18 mouse cellular contexts compared by ENCODE assay signal in the genomic region with DNA sequence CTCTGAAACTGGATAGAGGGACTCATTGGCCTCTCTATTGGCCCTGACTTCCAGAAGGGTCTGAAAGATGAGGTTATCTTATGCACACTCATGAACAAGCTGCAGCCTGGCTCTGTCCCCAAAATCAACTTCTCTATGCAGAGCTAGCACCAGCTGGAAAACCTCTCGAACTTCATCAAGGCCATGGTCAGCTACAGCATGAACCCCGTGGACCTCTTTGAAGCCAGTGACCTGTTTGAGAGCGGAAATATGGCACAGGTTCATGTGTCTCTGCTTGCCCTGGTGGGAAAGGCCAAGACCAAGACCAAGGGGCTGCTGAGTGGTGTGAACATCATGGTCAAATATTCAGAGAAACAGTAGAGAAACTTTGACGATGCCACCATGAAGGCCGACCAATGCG. TPM values are rescaled to one million over a fixed set of nuclear protein-coding genes. Genes with fewer than 3 reads are reported as not detected.
"Had no signal": no experiment of that assay in that cellular context is flagged by ENCODE, and none has a peak within 500 bp of the region (broad histone marks: within the 10 kb centered on the region; RNA-seq: fewer than 3 reads in every experiment).

No protein-coding gene starts in this region.

- H3K36me3 ChIP-seq: neural tube, embryonic 12.5 days; neural tube, embryonic 13.5 days; neural tube, embryonic 15.5 days; stomach, embryonic 15.5 days had no signal

- H3K27me3 ChIP-seq: neural tube, embryonic 12.5 days; neural tube, embryonic 13.5 days; neural tube, embryonic 15.5 days; stomach, embryonic 15.5 days had no signal

- DNase-seq: retina, postnatal 1 day; right cerebral cortex, adult 18-20 months; right cerebral cortex, postnatal 14 days; right cerebral cortex, postnatal 25 days; right cerebral cortex, postnatal 4 days; spleen, adult 18-20 months; thymus, postnatal 14 days; thymus, postnatal 25 days; thymus, postnatal 36 days; thymus, postnatal 4 days had no signal

- H3K4me2 ChIP-seq: neural tube, embryonic 12.5 days; neural tube, embryonic 13.5 days; neural tube, embryonic 15.5 days; stomach, embryonic 15.5 days had no signal

- H3K4me1 ChIP-seq: neural tube, embryonic 12.5 days; neural tube, embryonic 13.5 days; neural tube, embryonic 15.5 days; stomach, embryonic 15.5 days had no signal

- H3K9ac ChIP-seq: neural tube, embryonic 12.5 days; neural tube, embryonic 13.5 days; neural tube, embryonic 15.5 days; stomach, embryonic 15.5 days had no signal

- H3K27ac ChIP-seq: neural tube, embryonic 12.5 days; neural tube, embryonic 13.5 days; neural tube, embryonic 15.5 days; stomach, embryonic 15.5 days; stomach, postnatal 0 days had no signal

- H3K4me3 ChIP-seq: neural tube, embryonic 12.5 days; neural tube, embryonic 13.5 days; neural tube, embryonic 15.5 days; stomach, embryonic 15.5 days had no signal

- H3K9me3 ChIP-seq: neural tube, embryonic 12.5 days; neural tube, embryonic 13.5 days; neural tube, embryonic 15.5 days; stomach, embryonic 15.5 days had no signal

RNA-seq across cellular contexts. Expression of a gene that starts 16.0 kb away (rescaled TPM):
- polyA plus RNA-seq: neural tube, embryonic 11.5 days; stomach, embryonic 14.5 days had no signal

RNA-seq across cellular contexts. Expression of a gene that starts 16.8 kb away (rescaled TPM):
- polyA plus RNA-seq: neural tube, embryonic 11.5 days; stomach, embryonic 14.5 days; testis, adult 2 months had no signal

RNA-seq across cellular contexts. Expression of a gene that starts 22.0 kb away (rescaled TPM):
- polyA plus RNA-seq: stomach, embryonic 14.5 days; testis, adult 2 months had no signal
